Mouse (Mus musculus): ENCODE data around the gene Mafb. TPM values are rescaled to one million over a fixed set of nuclear protein-coding genes. Genes with fewer than 3 reads are reported as not detected.

The Mafb gene
- polyA plus RNA-seq, 1 experiment from 2014 or later, result 5.3 TPM

GRCm38 (mm10) chr2:160327167-160327566 lies 39.7 kb downstream of the Mafb start:
- Histone ChIP-seq H3K27me3 (ENCODE audit: control insufficient read depth, insufficient read depth, low read length) (no peaks in the 10 kb centered on the region), H3K36me3 (ENCODE audit: control insufficient read depth, insufficient read depth, low read length) (no peaks in the 10 kb centered on the region), H3K27ac (ENCODE audit: low read depth, low read length) (peak overlapping the region; percentile 87), H3K9me3 (replicated peaks; ENCODE audit: control insufficient read depth, low read length) (no peaks in the 10 kb centered on the region), H3K4me2 (peak overlapping the region; percentile 60), H3K9ac (ENCODE audit: low read depth, low read length) (peak overlapping the region; percentile 69), H3K4me1 (ENCODE audit: control insufficient read depth, insufficient read depth, low read length) (peaks cover 33% of the 10 kb centered on the region), H3K4me3 (ENCODE audit: low read depth, low read length) (peak overlapping the region; percentile 29)
- WGBS (ENCODE audit: insufficient replicate concordance), result 1% methylated on average over 4 of the region's 4 CpGs
- peak; percentile 59 for ATAC-seq (replicated peaks; ENCODE audit: insufficient number of reproducible peaks, low FRiP score, low TSS enrichment)

GRCm38 (mm10) chr2:160325105-160325644 lies 41.7 kb downstream of the Mafb start:
- Histone ChIP-seq H3K27me3 (ENCODE audit: control insufficient read depth, insufficient read depth, low read length) (no peaks in the 10 kb centered on the region), H3K27ac (ENCODE audit: low read depth, low read length) (no peak overlapping the region), H3K4me3 (ENCODE audit: low read depth, low read length) (no peak overlapping the region), H3K9me3 (replicated peaks; ENCODE audit: control insufficient read depth, low read length) (no peaks in the 10 kb centered on the region), H3K4me1 (ENCODE audit: control insufficient read depth, insufficient read depth, low read length) (peaks cover 39% of the 10 kb centered on the region), H3K36me3 (ENCODE audit: control insufficient read depth, insufficient read depth, low read length) (no peaks in the 10 kb centered on the region), H3K9ac (ENCODE audit: low read depth, low read length) (no peak overlapping the region), H3K4me2 (no peak overlapping the region)
- ATAC-seq (replicated peaks; ENCODE audit: insufficient number of reproducible peaks, low FRiP score, low TSS enrichment), result no peak
- WGBS (ENCODE audit: insufficient replicate concordance), result 66% methylated on average over 6 of the region's 6 CpGs

- Histone ChIP-seq H3K4me3 (ENCODE audit: low read depth, low read length) (no peak overlapping the region), H3K27me3 (ENCODE audit: control insufficient read depth, insufficient read depth, low read length) (no peaks in the 10 kb centered on the region)
Measured at GRCm38 (mm10) chr2:160321829-160322228, 45.0 kb downstream of the Mafb start.

GRCm38 (mm10) chr2:160318255-160318654 lies 48.6 kb downstream of the Mafb start:
- Histone ChIP-seq H3K4me3 (ENCODE audit: low read depth, low read length) (no peak overlapping the region), H3K9ac (ENCODE audit: low read depth, low read length) (no peak overlapping the region), H3K4me2 (no peak overlapping the region), H3K4me1 (ENCODE audit: control insufficient read depth, insufficient read depth, low read length) (peaks cover 8% of the 10 kb centered on the region), H3K36me3 (ENCODE audit: control insufficient read depth, insufficient read depth, low read length) (no peaks in the 10 kb centered on the region), H3K27me3 (ENCODE audit: control insufficient read depth, insufficient read depth, low read length) (0 out of 2 replicates have a peak, but pooled peaks cover 3% of the 10 kb centered on the region), H3K9me3 (replicated peaks; ENCODE audit: control insufficient read depth, low read length) (no peaks in the 10 kb centered on the region), H3K27ac (ENCODE audit: low read depth, low read length) (no peak overlapping the region)
- no peak for ATAC-seq (replicated peaks; ENCODE audit: insufficient number of reproducible peaks, low FRiP score, low TSS enrichment)
- WGBS (ENCODE audit: insufficient replicate concordance), result 58% methylated on average over 4 of the region's 4 CpGs

More at GRCm38 (mm10) chr2:160321829-160322228, 45.0 kb downstream of the Mafb start:
- WGBS (ENCODE audit: insufficient replicate concordance), result 26% methylated on average over 4 of the region's 4 CpGs
- Histone ChIP-seq H3K4me1 (ENCODE audit: control insufficient read depth, insufficient read depth, low read length) (peaks cover 12% of the 10 kb centered on the region), H3K27ac (ENCODE audit: low read depth, low read length) (no peak overlapping the region), H3K4me2 (0 out of 2 replicates have a peak overlapping the region, but pooled peaks have one; percentile 31), H3K9me3 (replicated peaks; ENCODE audit: control insufficient read depth, low read length) (no peaks in the 10 kb centered on the region), H3K36me3 (ENCODE audit: control insufficient read depth, insufficient read depth, low read length) (no peaks in the 10 kb centered on the region), H3K9ac (ENCODE audit: low read depth, low read length) (no peak overlapping the region)
- ATAC-seq (replicated peaks; ENCODE audit: insufficient number of reproducible peaks, low FRiP score, low TSS enrichment), result no peak

Other genes with a start within 250 kb of the Mafb start
- gene Gm826, start 32.9 kb downstream of the Mafb start, polyA plus RNA-seq (2014; fragmentation: Nextera tagmentation; extraction: Ambion mirVana), result 32.3 and 33.3 TPM in 2 replicates

Measured in heart, embryonic 11.5 days (tissue).